Mouse (Mus musculus): ENCODE measurements around the gene Tab1.
"Not testable (repeated sequence)": the region's sequence is repeated elsewhere in the genome, so short reads cannot be mapped to it uniquely, and the experiment has no call there.

Gene Tab1

DNA sequence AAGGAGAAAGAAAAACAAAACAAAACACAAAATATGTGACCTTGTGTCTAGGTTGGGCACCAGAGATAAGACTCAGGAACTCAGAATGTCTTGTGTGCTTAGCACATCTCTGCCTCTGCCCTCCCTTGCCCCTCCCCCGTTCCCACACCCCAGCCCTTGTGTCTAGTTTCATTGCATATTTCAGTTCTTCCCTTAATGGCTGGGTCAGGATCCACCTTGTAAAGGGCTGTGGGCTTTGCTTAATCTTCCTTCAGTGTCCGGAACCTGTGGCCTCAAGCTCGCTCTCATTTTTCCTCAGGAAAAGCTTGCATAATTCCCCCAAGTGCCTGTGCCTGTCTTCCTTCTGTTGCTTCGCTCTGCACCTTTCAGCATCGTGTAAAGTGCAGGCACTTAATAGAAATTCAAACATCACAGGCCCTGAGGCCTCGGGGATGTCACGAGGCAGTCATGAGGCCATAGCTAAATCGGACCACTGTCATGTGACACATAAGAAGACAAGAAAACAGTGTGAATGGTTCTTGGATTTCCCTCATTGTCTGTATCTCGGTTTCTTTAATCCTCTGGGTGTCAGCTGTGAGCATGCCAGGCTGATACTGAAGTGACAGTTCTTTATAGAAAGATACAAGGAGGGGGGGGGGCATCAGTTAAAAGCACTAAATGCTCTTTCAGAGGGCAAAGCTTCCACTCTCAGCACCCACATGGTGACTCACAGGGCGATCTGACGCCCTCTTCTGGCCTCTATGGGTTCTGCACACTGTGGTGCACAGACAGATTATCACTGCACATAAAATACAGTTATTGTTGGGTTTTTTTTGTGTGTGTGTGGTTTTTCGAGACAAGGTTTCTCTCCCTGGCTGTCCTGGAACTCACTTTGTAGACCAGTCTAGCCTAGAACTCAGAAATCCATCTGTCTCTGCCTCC is 27.2 kb upstream of the Tab1 start:
- DNase-seq, result no peak

DNA sequence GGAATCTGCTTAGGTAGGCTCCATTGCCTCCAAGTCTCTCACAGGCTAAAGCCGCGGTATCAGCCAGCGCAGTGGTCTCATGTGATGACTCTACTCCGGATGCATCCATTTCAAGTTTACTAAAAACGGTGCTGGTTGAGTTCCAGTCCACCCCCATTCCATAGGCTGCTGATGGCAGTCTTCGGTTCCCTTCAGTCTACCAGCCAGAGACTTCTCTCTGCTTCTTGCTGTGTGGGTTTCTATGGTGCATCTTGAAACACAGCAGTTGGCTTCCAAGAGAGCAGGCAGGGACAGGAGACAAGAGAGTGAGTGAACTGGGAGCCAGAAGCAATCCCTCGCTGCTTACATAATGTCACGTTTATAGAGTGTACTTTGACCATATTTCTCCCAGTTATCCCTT is 25.8 kb upstream of the Tab1 start:
- no peak for DNase-seq

DNA sequence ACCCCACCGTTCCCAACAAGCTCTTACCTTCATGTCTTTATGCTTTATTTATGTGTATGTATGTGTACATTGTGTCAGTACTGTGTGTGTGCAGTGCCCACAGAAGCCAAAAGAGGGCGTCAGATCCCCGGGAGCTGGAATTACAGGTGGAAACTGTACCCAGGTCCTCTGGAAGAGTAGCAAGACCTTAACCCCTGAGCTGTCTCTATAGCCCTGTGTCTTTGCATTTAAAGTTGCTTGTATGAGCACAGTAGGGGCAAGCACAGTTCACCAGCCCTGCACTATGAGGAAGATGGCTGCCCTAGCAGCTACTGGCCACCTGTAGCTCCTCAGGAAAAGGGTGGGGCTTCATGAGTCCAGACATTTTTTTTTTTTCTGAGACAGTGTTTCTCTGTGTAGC is 25.4 kb upstream of the Tab1 start:
- DNase-seq, result no peak

DNA sequence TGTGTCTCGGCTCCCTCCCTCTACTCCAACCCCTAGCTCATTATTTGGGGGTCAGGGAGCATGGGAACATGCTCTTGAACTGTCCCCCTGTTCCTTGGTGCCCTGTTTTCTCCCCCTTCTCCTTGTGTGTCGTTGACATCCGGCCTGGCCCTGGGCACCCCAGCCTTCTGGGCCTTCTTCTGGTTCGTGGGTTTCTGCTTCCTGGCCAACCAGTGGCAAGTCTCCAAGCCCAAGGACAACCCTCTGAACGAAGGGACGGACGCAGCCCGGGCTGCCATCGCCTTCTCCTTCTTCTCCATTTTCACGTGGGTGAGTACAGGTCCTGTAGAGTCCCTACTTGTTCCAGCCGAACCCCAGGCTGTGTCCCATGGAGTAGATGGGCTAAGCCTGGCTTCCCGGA is 21.5 kb upstream of the Tab1 start:
- no peak for DNase-seq

DNA sequence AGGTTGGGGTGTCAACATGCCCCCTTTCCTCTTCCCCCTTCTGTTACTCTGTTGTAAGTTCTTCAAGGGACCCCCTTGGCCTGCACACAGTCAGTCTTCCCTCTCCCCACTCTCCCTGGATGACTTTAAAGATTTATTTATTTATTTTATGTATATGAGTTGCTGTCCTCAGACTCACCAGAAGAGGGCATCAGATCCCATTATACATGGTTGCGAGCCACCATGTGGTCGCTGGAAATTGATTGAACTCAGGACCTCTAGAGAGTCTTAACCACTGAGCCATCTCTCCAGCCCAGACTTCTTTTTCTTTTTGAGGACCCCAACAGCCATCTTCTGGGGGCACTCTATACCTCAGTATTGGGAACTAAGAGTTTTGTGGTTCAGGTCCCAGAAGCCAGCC is 20.4 kb upstream of the Tab1 start:
- no peak for DNase-seq

DNA sequence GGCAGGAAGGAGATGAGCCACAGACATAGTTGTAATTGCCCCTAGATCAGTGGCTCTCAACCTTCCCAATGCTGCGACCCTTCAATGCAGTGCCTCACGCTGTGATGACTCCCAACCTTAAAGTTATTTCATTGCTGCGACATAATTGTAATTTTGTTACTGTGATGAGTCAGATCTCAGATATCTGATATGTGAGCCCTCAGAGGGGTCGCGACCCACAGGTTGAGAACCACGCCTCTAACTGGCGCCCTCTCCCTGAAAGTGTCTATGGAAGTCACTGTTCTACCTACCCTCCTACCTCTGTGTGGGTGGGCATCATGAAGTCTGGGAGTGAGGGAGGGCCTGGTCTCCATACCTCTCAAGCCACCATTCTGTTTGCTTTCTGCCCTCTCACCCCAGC is 18.5 kb upstream of the Tab1 start:
- DNase-seq, result no peak

DNA sequence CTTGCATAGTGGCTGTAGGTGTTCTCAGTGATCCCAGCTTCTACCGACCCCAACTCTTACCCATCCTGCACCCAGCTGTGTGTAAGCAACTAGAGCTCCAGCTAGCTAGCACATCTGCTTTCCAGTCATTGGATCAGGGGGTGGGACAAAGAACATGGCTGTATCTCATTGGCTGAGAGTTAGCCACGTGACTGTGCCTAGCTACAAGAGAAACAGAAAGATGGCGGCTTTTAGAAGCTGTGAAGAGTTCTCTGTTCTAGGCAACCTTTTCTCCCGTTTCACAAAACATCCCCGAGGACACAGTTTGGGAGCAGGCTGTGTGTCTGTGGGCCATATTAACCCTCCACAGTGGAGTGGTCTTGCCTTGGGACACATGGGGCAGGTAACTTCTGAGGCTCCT is 17.7 kb upstream of the Tab1 start:
- DNase-seq, result no peak

DNA sequence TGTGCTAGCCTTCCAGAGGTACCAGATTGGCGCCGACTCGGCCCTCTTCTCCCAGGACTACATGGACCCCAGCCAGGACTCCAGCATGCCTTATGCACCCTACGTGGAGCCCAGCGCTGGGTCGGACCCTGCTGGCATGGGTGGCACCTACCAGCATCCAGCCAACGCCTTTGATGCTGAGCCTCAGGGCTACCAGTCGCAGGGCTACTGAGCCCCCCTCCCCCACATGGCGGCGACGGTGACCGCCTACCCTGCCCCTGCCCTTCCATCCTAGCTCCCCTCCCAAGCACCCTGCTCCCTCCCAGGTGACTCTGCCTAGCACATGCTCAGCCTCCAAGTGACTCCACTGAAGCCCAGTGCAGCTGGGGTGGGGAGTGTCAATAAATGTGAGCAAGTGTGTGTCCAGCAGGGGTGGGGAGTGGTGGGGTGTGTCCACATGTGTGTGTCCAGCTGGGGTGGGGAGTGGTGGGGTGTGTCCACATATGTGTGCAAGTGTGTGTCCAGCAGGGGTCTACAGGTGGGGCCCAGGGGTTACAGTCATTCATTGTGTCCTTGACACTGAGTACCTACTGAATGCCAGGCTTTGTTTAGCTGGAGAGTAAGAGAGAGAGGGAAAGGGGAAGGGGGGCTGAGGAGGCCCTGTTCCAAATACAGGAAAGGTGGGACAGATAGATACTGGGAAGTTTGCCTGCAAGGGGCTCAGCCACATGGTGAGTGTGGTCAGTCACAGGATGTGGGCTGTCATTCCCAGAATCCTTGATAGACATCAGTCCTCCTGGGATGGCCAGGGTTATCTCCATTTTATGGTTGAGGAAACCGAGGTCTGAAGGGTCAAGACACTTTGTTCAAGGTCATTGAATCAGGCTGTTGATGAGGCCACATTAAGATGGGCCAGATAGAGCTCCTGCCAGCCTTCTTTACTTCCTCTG is 16.8 kb upstream of the Tab1 start:
- DNase-seq, result no peak

DNA sequence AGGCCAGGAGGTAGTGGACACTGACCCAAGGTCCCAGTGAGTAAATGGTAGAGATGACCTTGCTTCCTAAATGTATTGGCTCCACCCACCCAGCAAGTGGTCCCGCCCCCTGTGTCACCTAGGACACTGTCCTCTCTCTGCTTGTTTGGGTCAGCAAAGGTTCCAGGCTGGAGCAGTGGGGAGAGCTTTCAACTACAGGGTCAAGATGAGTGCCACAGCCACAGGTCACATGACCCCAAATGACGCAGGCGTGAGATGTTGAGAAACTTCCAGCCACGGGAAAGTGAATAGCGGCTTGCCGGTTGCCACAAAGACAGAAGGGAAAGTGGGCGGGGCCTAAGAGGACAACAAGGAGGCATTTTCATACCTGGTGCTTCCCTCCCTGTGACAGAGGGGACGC is 15.8 kb upstream of the Tab1 start:
- DNase-seq, result no peak

DNA sequence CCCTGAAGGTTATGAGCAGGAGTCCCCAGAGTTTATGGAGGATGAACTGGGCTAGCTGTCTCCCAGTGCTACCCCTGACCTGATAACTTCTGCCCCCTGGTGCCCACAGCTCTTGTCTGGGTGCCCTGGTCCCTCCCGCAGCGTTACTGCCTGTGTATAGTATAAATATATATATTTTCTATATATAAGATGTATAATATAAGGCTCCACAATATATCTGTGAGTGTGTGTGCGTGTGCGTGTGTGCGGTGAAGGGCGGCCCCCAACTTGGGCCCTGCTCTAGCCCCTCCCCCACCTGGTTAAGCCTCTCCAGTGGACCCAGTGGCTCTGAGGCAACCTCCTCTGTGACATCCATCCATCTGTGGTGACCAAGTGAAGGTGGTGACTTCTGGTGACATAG is 13.9 kb upstream of the Tab1 start:
- DNase-seq, result no peak

DNA sequence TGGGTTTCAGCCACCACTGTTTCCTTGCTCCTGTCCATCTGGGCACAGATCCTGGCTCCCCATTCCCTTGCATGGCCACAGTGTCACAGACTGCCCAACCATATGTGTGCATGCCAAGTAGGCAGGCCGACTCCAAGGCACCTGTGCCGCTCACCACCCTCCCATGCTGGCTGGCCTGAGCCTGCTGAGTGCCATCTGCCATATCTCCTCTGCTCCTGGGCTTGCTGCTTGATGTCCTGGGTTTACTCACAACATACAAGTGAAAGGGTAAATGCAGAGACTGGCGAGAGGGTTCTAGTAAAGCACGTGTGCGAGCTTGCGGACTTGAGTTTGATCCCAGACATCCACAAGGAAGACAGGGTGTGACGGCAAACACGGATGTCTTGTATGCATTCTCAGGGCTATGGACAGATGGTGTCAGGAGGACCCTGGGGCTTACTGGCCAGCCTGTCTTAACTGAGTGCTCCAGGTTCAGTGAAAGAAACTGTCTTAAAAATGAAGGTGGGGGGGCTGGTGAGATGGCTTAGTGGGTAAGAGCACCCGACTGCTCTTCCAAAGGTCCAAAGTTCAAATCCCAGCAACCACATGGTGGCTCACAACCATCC is 11.1 kb upstream of the Tab1 start:
- no peak for DNase-seq

DNA sequence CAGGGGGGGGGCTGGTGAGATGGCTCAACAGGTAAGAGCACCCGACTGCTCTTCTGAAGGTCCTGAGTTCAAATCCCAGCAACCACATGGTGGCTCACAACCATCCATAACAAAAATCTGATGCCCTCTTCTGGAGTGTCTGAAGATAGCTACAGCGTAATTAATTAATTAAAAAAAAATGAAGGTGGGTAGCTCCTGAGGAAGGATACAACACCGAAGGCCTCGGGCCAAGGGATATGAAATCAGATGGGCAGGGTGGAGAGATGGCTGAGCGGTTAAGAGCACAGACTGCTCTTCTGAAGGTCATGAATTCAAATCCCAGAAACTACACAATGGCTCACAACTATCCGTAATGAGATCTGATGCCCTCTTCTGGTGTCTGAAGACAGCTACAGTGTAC is 10.5 kb upstream of the Tab1 start:
- not testable (repeated sequence) for DNase-seq

DNA sequence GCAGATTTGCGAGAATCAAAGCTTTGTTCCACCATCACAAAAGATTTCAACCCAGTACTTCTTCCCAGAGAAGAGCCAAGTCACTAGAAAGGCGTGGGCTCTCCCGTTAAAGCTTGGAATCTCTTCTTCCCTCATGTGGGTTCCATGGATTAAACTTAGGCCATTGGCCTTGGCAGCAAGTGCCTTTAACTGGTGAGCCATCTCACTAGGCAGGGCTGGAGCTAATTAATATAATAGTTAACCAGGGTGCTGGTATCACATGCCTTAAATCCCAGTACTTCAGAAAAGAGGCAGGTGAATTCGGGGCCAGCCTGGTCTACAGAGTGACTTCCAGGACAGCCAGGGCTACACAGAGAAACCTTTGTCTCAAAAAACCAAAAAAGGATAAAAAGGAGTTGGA is 8.3 kb upstream of the Tab1 start:
- DNase-seq, result peak; percentile 43

DNA sequence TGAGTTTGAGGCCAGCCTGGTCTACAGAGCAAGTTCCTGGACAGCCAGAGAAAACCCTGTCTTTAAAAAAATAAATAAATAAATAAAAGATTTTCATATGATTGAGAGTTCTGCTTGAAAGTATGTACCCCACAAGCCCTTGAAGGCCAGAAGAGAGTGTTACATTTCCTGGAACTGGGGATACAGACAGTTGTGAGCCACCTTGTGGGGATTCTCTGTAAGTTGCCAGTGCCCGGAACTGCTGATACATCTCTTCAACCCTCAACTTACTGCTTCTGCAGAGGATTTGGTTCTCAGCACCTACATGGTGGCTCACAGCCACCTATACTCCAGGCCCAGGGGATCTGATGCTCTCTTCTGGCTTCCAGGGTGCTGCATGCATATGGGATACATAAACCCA is 5.7 kb upstream of the Tab1 start:
- no peak for DNase-seq

DNA sequence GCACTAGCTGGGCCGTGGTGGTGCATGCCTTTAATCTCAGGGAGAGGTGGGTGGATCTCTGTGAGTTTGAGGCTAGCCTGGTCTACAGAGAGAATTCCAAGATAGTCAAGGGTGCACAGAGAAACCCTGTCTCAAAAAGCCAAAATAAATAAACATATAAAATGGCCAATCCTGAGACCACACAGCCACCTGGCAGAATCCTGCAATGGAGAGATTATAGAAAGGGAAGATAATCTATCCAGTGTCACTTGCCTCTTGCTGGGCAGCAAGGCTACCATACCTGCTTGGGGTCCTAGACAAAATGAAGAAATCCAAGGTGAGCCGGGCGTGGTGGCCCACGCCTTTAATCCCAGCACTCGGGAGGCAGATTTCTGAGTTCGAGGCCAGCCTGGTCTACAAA is 2.9 kb upstream of the Tab1 start:
- no peak for DNase-seq

DNA sequence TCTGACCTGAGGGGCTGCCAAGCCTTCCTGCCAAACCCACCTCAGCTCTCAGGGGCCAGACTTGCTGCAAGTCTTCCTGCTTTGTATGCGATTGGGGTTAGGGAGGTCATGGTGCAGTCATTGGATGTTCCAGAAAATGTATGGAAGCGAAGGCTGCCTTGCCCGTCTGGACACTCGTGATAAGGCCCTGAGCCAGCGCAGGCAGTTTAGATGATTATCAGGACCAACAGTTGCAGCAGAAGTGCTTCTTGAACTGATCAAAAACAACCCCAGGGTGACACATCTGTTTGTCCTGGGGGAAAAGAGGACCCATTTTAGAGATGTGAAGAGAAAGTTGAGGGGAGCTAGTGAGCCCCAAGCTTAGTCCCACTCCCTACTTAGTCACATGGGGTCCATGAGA is 2.2 kb upstream of the Tab1 start:
- DNase-seq, result no peak

DNA sequence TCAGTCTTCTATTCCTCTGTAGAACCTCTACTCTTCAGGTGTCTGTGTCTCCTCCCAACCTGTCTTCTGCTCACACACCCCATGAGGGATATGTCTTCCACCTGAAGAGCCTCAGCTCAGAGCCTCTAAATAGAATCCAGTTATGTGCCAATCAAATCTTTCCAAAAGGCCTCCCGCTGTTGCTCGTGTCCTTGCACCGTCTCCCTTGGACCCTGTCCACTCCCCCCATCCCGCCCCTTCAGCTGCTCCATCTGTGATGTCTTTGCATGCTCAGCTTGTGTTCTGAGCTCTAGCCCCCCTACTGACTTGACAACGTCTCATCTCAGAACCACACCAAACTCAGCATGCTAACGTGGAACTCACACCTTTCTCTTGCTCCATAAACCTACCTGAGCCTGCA is 1.5 kb upstream of the Tab1 start:
- DNase-seq, result no peak

DNA sequence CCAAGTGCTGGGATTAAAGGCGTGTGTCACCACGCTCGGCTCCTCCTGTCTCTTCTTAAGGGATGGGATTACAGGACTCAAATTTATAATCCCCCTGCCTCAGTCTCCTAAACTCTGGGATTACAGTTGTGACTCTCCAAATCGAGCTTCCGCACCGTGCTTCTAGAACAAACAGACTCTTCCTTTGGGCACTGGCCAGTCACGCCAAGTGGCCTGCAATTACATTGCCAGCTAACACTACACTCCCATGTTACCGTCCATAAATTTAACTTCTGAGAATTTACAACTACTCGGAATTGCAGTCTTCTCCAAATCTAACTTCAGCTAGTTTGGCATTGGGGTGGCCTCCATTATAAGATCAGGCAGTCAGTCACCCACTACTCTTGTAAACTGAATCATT is 475 bp upstream of the Tab1 start:
- DNase-seq, result no peak

DNA sequence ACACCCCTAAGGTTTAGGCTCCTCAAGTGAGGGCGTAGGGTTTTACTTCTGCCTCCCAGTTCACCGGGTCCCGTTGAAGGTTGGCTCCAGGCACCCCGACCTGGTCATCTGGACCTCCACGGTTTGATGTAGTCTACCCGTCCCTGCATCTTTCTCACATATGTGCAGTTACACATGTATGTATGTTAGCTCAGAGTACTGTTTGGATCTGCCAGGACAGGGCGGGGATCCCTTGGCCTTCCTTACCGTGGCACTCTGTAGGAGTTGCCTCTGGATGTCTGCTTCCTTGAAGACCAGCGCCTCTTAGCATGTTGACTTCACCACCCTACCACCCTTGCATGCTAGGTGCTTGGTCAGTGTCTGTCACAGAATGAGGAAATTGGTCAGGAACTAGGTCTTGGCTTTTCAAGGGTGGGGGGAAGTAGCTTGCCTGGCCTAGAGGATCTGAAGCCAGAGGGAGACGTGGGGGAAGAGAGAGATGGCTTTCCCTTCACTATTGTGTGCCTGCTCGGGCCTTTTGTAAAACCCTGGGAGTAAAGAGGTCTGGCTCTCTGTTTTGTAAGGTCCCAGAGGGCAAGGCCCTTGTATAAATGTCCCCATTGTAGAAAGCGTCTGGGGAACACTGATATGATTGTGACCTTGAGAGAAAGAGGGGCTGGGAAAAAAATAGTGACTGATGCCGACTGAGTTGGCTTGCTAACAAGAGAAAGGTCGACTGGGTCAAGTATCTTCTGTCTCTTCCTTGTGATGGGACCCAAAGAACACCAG is 939 bp downstream of the Tab1 start:
- no peak for DNase-seq

DNA sequence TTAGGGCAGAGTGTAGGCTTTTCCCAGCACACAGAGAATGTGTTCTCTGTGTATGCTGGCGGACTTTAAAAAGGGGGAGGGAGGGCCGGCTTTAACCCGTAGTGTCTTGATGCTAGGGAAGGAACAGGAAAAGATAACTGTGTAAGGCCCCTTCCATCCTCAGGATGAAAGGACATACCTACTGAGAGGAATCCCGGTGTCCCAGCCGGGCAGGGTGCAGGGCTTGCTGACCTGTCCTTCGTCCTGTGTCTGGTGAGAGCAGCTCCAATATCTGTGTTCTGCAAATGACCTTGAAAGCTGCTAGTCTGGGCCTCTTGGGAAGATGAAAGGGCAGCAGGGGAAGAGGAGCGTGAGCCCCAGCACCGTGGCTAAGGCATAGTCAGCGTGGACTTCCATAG is 1.5 kb downstream of the Tab1 start:
- DNase-seq, result peak; percentile 49

DNA sequence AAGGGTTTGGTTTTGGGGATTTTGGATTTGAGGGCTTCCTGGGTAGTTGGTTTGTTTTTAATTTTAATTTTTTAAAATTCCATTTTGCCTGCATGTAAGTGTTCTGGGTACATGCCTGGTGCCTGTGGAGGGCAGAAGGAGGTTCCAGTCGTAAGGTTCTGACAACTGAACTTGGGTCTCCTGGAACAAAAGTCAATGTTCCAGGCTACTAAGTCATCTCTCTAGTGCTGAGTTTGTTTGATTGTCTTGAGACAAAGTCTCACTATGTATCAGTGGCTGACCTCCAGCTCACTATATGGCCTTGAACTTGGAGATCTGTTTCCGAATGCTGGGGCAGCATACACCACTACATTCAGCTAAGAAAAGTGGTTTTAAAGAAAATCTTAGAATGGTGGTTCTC is 2.6 kb downstream of the Tab1 start:
- no peak for DNase-seq

DNA sequence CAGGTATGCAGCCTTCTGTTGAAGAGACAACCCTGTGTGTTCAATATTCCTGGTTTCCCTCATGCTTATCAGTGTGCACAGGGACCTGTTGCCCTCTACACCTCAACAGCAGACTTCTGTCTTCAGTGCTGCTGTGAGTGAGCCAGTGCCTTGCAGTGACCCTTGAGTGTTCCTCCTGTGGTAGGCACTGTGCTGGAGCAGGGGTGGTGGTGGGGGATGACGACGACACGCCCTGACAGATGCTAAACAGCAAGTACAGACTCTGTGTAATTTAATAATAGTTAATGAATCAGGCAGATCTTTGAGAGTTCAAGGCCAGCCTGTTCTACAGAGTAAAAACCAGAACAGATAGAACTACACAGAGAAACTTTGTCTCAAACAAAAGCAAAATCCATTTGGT is 3.7 kb downstream of the Tab1 start:
- no peak for DNase-seq

All from kidney, adult 18-20 months (tissue).